Mouse (Mus musculus) spleen, adult 12 weeks (tissue): ENCODE measurements around the gene C1qc.
A peak's percentile ranks its signal among the peaks of the same experiment; 100 is the strongest.

Experiments used
- DNase-seq: peaks from one replicate; pipeline ENCODE4 v3.0.0; 2022; ENCODE audit warnings: low spot score

The C1qc gene

GRCm38 (mm10) chr4:136848565-136848964, 44.3 kb downstream of the C1qc start:
- DNase-seq = no peak

GRCm38 (mm10) chr4:136847166-136847565, 45.7 kb downstream of the C1qc start:
- no peak for DNase-seq

DNA sequence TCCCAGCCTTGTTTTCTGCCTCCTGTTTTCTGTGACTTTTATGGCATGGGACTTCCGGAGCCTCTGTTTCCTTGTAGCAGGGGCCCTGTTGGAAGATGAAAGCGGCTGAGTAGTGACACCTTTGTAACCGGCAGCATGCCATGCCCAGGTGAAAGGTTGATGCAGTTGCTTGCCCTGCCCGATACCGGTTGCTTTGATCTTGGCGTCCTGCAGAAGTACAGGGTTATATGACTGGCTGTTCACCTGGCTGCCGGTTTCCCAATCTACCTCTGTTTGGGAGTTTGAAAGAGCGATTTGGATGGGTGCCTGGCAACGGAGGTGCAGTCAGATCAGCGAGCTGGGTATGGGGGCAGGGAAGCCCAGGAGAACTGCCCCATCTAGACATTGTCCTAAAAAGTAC, 50.1 kb downstream of the C1qc start:
- DNase-seq = no peak

GRCm38 (mm10) chr4:136842033-136842432, 50.8 kb downstream of the C1qc start:
- no peak for DNase-seq

- DNase-seq = peak; percentile 22
These were observed 51.8 kb downstream of the C1qc start for GRCm38 (mm10) chr4:136841056-136841455.
